Mouse (Mus musculus): Measurements from ENCODE around the gene Pon1. TPM values are rescaled to one million over a fixed set of nuclear protein-coding genes. Genes with fewer than 3 reads are reported as not detected.

Pon1 gene
- polyA plus RNA-seq, 1 experiment = not detected

DNA sequence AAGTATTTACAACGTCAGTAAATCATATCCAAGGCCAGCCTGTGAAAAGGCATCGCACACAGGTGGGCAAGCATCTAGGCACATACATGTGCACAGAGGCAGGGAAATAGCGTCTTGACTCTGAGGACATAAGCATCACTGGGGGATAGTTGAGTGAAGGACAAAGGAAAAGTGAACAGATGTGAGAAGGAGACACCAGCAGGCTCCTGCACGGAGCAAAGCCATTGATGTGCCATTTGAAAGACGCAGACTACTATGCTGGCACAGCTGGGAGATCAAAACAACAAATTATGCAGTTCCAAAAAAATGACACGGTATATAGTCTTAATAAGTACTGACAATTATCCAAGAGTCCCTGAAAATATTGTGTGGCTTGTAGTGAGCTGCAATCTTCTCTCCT is 6.2 kb downstream of the Pon1 start:
- no peak for TF ChIP-seq GATA1 (IDR thresholded peaks at IDR 0.05; ENCODE audit: low read length)

DNA sequence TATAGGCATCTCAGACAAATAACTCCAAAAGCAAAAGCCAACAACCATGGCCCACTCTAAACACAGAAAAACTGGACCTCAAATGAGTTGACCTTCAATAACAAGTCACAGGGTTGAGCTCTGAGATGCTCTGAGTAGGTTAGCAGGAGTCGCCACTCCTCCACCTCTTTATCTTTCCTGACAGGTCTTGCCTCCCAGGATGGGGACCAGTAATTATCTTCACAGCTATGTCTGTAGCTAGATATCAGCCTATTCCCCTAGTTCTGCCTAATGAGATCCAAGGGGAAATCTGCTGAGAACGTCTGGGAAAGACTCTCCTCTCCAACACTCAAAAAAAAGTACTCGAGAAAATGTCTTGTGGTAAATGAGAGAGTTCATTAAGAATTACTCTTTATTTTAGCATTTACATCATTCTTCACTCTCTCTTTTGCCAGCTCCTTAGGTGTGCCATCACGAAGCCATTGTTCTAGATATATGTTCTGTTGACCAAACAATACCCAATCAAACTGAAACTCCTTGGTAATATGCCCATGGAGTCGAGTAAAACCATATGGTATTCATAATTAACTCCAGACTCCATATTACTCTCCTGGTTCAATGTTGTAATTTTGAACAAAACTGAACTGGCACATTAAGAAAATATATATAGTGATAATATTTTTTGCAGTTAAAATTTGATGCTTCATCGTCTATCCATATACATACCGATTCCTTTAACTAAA is 7.4 kb downstream of the Pon1 start:
- TF ChIP-seq GATA1 (IDR thresholded peaks at IDR 0.05; ENCODE audit: low read length) = no peak

DNA sequence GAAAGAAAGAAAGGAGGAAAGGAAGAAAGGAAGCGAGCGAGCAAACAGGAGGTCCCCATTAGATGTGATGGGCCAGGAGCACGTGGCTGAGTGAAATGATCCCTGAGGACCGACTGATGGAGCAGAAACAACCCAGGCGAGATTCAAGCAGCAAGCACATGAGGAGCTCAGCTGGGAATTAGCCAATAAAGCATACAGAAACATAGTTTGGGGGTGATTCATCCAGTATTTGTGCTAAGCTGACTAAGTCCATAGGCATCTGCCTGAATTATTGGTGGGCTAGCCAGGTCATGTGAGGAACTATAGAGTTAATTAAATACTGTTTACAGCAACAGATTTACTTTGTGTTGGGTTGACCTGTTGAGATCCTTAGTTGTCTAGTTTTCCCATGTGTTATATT is 13.1 kb downstream of the Pon1 start:
- TF ChIP-seq GATA1 (IDR thresholded peaks at IDR 0.05; ENCODE audit: low read length) = no peak

DNA sequence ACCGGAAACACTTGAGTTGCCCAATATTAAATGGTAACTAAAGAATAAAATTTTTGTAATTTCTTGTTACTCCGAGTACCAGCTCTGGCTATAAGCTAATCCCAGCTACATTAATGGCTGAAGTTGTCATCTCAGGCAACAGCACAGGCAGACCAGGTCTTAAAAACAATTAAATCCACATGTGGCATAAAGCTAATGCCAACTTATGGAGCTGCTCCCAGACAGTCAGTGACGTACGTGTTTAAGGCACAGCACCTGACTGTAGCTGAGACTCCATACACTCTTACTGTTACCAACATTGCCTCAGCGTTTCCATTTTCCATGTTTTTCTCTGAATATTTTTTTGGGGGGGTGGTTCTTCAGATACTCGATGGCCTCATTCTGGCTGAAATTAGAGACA is 14.6 kb downstream of the Pon1 start:
- TF ChIP-seq GATA1 (IDR thresholded peaks at IDR 0.05; ENCODE audit: low read length) = no peak

DNA sequence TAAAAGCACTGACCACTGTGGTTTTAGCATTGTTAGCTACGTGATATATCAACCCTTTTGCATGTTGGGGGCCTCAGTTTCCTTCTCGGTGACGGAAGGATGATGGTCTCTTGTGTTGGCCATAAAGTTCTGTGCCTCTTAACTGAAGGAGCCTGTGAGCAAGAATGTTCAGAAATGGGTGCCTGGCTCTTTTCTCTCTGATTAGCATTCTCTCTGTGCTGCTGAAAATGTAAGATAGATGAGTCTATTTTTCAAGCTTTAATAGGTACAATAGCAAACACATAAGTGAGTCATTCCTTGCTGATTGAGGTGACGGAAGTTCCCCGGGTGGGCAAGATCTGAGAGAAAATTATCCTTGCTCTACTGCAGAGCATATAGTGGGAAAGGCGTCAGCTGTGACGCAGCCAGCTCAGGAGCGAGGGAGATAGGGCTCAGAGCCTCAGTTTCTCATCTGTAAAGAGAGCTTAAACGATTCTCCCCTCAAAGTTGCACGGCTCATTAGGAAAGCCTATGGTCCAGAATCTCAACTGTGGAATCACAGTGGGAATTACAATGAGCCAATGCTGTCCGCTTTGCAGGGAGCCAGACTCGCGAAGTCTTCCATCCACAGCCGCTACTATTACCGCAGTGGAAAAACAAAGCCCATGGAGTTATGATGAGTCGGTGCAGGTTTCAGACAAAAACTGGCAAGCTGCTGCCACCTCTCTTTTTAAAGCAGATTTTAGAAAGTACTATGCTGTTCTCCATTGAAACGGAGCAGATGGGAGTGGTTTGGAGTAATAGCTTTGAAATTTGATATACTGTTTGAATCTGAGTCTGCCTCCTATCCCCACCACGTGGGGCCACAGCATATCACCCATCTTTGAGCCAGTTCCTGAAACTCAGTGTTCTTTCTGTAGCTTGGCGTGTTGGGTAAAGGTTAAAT is 15.5 kb downstream of the Pon1 start:
- no peak for TF ChIP-seq GATA1 (IDR thresholded peaks at IDR 0.05; ENCODE audit: low read length)

DNA sequence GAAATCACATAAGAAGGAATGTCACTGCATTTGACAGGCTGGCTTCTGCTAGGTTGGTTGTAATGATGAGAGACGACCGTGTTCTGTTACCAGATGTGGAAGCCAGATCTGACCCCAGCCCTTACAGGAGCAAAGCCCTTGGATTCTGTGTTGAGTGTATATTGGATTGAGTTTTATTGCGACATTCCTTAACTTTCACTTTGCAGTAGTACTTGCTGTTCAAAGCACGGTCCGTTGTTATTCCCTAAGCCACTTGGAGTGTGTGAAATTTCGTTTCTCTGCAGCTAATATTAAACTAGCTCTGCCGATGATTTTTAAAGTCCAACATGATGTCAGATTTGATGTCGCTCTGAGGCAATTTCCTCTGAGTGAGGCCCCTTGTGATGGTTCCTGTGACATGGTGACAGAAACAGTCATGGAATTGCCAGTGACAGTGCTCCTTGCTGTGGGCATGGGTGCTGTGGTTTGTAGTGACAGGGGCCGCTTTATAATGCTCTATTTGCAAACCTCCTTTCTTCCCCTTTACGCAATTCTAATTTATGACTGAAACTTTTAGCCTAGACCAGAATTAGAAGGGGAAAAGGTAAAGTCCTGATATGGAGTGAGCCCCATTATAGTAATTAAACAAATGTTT is 19.4 kb downstream of the Pon1 start:
- TF ChIP-seq GATA1 (IDR thresholded peaks at IDR 0.05; ENCODE audit: low read length) = no peak

DNA sequence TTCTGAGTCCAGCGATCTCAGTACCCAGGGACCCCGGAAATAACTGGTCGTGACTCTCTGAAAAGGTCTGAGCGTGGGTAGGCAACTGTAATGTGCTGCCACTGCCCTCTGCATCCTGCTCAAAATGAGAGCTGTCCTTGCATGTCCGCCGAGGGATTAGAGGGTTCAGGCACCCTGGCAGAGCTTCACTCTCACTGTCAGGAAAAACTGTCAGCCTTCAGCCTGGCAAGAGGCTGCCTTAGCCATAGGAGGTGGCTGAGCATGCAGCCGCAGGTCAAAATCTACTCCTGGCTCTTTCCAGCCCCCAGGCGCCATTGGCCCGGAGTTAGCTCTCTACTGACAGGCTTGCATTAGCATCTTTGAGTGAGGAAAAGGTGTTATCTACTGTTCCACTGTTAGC is 21.2 kb downstream of the Pon1 start:
- TF ChIP-seq GATA1 (IDR thresholded peaks at IDR 0.05; ENCODE audit: low read length) = no peak

DNA sequence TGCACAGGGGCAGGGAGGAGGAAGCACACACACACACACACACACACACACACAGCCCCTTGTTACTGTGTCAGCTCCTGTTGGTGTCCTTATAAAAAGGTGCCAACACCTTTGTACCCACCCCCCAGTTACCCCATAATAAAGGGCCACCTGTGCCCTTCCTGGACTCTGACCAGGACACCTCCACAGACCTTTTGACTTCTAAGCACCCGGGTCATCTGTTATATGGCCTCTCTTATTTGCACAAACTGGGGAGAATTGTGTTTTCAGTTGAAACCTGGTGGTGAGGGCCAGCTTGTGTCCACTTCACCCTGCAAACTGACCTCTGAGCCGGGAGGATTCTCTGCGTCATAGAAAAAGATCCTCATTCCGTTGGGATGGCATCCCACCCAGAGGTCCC is 22.3 kb downstream of the Pon1 start:
- TF ChIP-seq GATA1 (IDR thresholded peaks at IDR 0.05; ENCODE audit: low read length) = no peak

DNA sequence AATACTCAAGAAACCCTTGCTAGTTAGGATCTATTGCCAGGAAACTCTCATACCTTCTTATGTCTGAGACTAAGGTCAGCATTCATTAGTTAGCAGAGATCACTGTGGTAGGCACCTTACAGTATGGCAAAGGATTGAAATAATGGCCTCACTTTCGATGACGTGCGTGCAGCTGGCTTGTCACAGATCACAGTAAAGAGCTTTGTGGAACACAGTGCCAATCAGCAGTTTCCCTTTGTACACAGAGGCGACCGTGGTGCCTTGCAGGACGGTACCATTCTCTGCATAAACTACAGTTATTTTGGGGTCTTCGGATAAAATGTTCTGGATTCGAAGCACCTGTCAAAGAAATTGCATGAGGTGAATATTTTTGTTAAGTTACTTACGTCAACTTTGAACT is 25.6 kb downstream of the Pon1 start:
- TF ChIP-seq GATA1 (IDR thresholded peaks at IDR 0.05; ENCODE audit: low read length) = no peak

DNA sequence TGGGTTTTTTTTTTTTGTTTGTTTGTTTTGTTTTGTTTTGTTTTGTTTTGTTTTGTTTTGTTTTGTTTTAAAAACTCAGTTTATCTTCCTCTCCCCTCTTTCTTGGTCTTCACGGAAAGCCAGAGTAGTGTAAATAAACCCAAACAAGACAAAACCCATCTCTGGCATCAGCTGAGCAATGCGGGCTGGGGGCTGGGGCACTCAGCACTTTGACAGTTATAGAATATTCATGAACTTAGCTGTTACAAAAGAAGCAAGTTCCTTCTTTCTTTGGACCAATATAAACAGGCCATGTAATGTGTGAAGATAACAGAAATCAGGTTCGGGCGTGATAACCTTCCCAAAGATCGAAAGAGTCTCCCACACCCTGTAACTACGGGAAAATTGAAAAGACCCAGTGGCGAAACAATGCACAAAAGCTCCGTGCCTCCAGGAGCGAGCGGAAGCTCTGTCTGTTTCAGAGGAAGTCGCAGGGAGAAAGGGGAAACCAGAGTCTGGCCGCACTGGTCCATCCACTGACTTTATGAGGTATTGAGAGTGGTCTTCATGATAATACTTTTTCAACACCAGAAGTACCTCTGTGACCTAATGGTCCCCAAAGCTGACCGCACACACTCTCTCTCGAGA is 26.6 kb downstream of the Pon1 start:
- no peak for TF ChIP-seq GATA1 (IDR thresholded peaks at IDR 0.05; ENCODE audit: low read length)

DNA sequence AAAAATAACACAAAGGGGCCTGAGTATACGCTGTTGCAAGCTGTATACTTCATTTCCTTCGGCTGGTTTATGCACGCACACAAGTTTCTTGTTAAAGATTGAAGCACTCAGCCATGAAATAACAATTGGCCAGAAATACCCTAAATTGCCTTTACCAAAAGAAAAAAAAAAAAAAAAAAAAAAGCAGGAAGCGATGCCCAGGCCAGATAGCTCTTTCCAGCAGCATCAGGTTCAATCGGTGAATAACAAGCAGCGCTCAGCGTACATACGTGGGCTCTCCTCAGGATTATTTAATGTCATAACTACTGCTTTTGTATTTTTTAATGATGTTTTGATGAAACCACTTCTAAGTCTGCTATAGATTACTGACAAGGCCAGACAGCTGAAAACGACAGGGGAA is 28.9 kb downstream of the Pon1 start:
- TF ChIP-seq GATA1 (IDR thresholded peaks at IDR 0.05; ENCODE audit: low read length) = no peak

DNA sequence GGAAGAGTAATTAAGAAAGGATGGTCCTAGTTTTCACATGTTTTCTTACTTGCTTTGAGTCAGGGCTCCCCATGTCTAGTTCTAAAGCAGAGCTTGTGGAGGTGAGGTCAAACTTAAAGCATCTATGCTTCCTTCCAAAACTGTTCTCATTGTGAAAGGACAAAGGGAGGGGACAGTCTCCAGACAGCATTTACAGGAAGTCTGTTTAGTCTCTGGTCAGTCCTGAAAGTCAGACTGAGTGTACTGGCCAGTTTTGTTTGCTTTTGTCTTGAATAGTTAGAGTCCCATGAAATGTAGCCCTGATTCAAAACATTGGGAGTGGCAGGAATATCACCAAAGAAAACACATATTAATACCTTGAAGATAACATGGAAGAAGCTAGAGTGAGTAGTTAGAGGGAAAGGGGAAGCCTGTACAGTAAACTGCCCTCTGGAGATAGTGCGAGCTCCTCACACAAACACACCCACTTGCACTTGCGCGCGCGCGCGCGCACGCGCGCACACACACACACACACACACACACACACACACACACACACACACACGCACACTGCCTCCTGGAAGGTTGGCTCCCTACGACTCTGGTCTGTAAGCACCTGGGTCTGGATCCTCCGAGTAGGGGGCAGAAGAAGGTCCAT is 30.1 kb downstream of the Pon1 start:
- no peak for TF ChIP-seq GATA1 (IDR thresholded peaks at IDR 0.05; ENCODE audit: low read length)

DNA sequence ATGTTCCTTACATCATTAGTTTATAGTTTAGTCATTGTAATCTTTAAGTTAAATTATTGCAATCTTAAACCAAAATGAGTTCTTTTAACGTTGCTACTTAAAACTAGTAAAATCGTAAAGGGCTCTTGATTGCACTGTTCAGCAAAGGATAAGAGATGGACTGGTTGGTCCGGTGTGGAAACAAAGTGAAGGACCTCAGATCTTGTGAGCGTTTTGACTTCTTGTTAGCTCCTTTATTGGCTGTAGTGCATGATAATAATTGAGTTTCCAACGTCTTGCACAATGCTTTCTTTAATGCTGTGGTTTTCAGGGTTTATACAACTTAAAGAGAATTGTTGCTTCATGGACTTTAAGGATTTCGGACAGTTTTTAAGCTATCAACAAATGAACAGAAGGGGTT is 31.7 kb downstream of the Pon1 start:
- TF ChIP-seq GATA1 (IDR thresholded peaks at IDR 0.05; ENCODE audit: low read length) = no peak

DNA sequence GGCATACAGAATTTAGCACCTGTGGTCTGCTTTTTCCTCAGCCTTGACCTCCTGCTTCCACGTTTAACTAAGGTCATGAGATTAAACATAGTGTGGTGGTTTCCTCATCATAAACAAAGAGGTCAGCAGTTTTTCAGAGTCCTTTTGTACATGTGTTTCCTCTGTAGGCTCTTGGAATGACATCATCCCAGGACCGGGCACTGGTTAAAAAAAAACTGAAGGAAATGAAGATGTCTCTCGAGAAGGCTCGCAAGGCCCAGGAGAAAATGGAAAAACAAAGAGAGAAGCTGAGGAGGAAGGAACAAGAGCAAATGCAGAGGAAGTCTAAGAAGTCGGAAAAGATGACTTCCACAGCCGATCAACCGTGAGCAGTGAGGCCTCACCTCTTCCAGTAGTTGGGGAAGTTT is 34.4 kb downstream of the Pon1 start:
- no peak for TF ChIP-seq GATA1 (IDR thresholded peaks at IDR 0.05; ENCODE audit: low read length)
